Mouse (Mus musculus) E14TG2a.4 (cell line): Measurements from ENCODE around the gene Epb41.

Experiments
- CTCF ChIP-seq: conservative IDR thresholded peaks from 2 replicates; pipeline ENCODE4 v1.5.1; 2014; ENCODE audit warnings: low read length
- POU5F1 ChIP-seq: IDR thresholded peaks from 2 replicates; pipeline ENCODE4 v1.6.1; 2014; ENCODE audit warnings: low read length, borderline replicate concordance

- no peak for TF ChIP-seq CTCF
- TF ChIP-seq POU5F1: no peak
Observed at GRCm38 (mm10) chr4:132010416-132010815, 64.7 kb downstream of the Epb41 start.
